Comparison of ENCODE assay signal across 9 mouse cellular contexts in the genomic region with DNA sequence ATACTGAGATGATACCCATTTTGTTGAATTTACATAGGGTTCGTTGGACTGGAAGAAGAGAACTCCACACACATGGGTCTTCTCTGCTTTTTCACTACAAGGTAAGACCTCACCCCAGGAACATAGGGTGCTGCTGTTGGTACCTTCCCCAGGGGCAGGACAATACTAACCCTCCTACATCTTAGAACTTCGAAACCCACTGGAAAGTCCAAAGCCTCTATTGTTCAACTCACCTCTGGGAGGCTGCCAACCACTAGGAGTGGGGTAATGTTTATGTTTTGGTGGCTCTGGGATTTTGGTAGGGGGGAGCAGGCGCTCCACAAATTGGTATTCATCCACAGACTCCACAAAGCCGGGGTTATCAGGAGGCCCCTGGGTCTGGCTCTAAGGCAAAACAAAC. TPM values are rescaled to one million over a fixed set of nuclear protein-coding genes. Genes with fewer than 3 reads are reported as not detected.
DNase-seq lines count a peak whose midpoint lies in the region; ATAC-seq and TF ChIP-seq lines count a peak whose summit lies in the region.
"Had no signal": no experiment of that assay in that cellular context is flagged by ENCODE, and none has a peak within 500 bp of the region (broad histone marks: within the 10 kb centered on the region; RNA-seq: fewer than 3 reads in every experiment).

No protein-coding gene starts in this region.

- H3K27ac ChIP-seq in left cerebral cortex, adult 2 months = no peak overlapping the region
- no peak overlapping the region for H3K27ac ChIP-seq in embryonic facial prominence, embryonic 14.5 days (replicated peaks; ENCODE audit: low read depth, low read length)
- no peak overlapping the region for H3K27ac ChIP-seq in hindbrain, postnatal 0 days

- peak overlapping the region; percentile 94 for H3K9ac ChIP-seq in embryonic facial prominence, embryonic 14.5 days (ENCODE audit: low read depth, low read length)
- peak overlapping the region; percentile 86; the same call in 1 of the 2 replicates for H3K9ac ChIP-seq in hindbrain, postnatal 0 days (replicated peaks; ENCODE audit: low read length)

- no peak for ATAC-seq in embryonic facial prominence, embryonic 14.5 days (ENCODE audit: low read depth)
- no peak for ATAC-seq in hindbrain, postnatal 0 days
- no peak for ATAC-seq in monocyte, adult 5-6 weeks (replicated peaks; ENCODE audit: insufficient number of reproducible peaks, low FRiP score, low TSS enrichment, poor library complexity, severe bottlenecking)

- H3K4me3 ChIP-seq in left cerebral cortex, adult 2 months = peak overlapping the region; percentile 86
- peak overlapping the region; percentile 49 for H3K4me3 ChIP-seq in embryonic facial prominence, embryonic 14.5 days (ENCODE audit: low read depth, low read length)
- H3K4me3 ChIP-seq in hindbrain, postnatal 0 days (ENCODE audit: low read length) = peak overlapping the region; percentile 88
- H3K4me3 ChIP-seq in myocyte = peak overlapping the region; percentile 96

- H3K4me1 ChIP-seq in embryonic facial prominence, embryonic 14.5 days (ENCODE audit: control insufficient read depth, insufficient read depth, low read length) = peaks cover 9% of the 10 kb centered on the region
- peaks cover 11% of the 10 kb centered on the region for H3K4me1 ChIP-seq in hindbrain, postnatal 0 days (ENCODE audit: insufficient read depth, low read length)

- H3K9me3 ChIP-seq in embryonic facial prominence, embryonic 14.5 days (ENCODE audit: control insufficient read depth, low read length) = no peaks in the 10 kb centered on the region
- H3K9me3 ChIP-seq in hindbrain, postnatal 0 days (ENCODE audit: low read length) = no peaks in the 10 kb centered on the region

- intact Hi-C loops in left cerebral cortex, adult 2 months (cut with DNase I) = loop anchor here (1.0 kb wide), 1 partner anchor 9 kb away; no protein-coding TSS in a partner anchor

- H3K27me3 ChIP-seq in embryonic facial prominence, embryonic 14.5 days (replicated peaks; ENCODE audit: control insufficient read depth, insufficient read depth, low read length) = no peaks in the 10 kb centered on the region
- H3K27me3 ChIP-seq in hindbrain, postnatal 0 days (ENCODE audit: insufficient read depth, low read length) = no peaks in the 10 kb centered on the region
- H3K27me3 ChIP-seq in myocyte (ENCODE audit: control insufficient read depth, insufficient read depth, insufficient read length) = no peaks in the 10 kb centered on the region

- peak overlapping the region; percentile 68 for H3K4me2 ChIP-seq in embryonic facial prominence, embryonic 14.5 days (ENCODE audit: low read depth, low read length)
- peak overlapping the region; percentile 86 for H3K4me2 ChIP-seq in hindbrain, postnatal 0 days (ENCODE audit: low read depth, low read length)
- peak overlapping the region; percentile 86 for H3K4me2 ChIP-seq in myocyte (ENCODE audit: low read depth)

- no peak for DNase-seq in left cerebral cortex, adult 2 months (ENCODE audit: extremely low spot score in 1 of 2, low spot score in 2 of 2)
- DNase-seq in left cerebral cortex, adult 9 months (ENCODE audit: low spot score in 2 of 2) = no peak
- no peak for DNase-seq in embryonic facial prominence, embryonic 14.5 days (ENCODE audit: low spot score)
- no peak for DNase-seq in hindbrain, postnatal 0 days (ENCODE audit: low spot score)
- no peak for DNase-seq in MN1 (ENCODE audit: low spot score)
- no peak for DNase-seq in spleen, postnatal 36 days (ENCODE audit: low spot score in 2 of 2)
- DNase-seq: kidney, adult 8-10 months had no signal

- 56% methylated on average over 4 of the region's 4 CpGs for WGBS in embryonic facial prominence, embryonic 14.5 days
- WGBS in hindbrain, postnatal 0 days = 60% methylated on average over 4 of the region's 4 CpGs

- peak overlapping the region; percentile 43 for H3ac ChIP-seq in myocyte (ENCODE audit: control insufficient read depth, insufficient read length)

- H3K36me3 ChIP-seq in embryonic facial prominence, embryonic 14.5 days (ENCODE audit: control insufficient read depth, insufficient read depth, low read length) = peaks cover 57% of the 10 kb centered on the region
- H3K36me3 ChIP-seq in hindbrain, postnatal 0 days (ENCODE audit: insufficient read depth, low read length) = peaks cover 41% of the 10 kb centered on the region
- peaks cover 27% of the 10 kb centered on the region for H3K36me3 ChIP-seq in myocyte (ENCODE audit: control insufficient read depth, insufficient read depth)

- no peak for TF ChIP-seq CTCF in left cerebral cortex, adult 2 months (IDR thresholded peaks at IDR 0.05)
- TF ChIP-seq CTCF in hindbrain, postnatal 0 days (IDR thresholded peaks at IDR 0.05; ENCODE audit: low read depth) = no peak

- peaks cover 47% of the 10 kb centered on the region for H3K79me2 ChIP-seq in myocyte (ENCODE audit: control insufficient read depth, insufficient read depth)

- no peak for TF ChIP-seq POLR2A in myocyte (IDR thresholded peaks at IDR 0.05; ENCODE audit: insufficient read length, low read depth)

TF ChIP-seq in myocyte, 11 proteins besides CTCF, POLR2A, EP300 and RAD21:
- TF ChIP-seq SRF (IDR thresholded peaks at IDR 0.05; ENCODE audit: control insufficient read depth, insufficient read length, low read depth) (no peak), CEBPB (IDR thresholded peaks at IDR 0.05; ENCODE audit: insufficient read depth, poor library complexity, severe bottlenecking) (no peak), REST (IDR thresholded peaks at IDR 0.05; ENCODE audit: insufficient read depth, insufficient read length) (no peak), MYOD1 (IDR thresholded peaks at IDR 0.05; ENCODE audit: control insufficient read depth in 1 of 3, insufficient read length in 2 of 3, low read depth in 2 of 3) (no peak), MYOG (IDR thresholded peaks at IDR 0.05; ENCODE audit: control insufficient read depth in 1 of 3, insufficient read depth in 1 of 3, insufficient read length in 2 of 3, low read depth in 2 of 3) (no peak), MAX (IDR thresholded peaks at IDR 0.05; ENCODE audit: low read depth) (no peak), POLR2AphosphoS2 (IDR thresholded peaks at IDR 0.05; ENCODE audit: insufficient read length, low read depth) (no peak), USF1 (IDR thresholded peaks at IDR 0.05; ENCODE audit: low read depth) (no peak), TCF3 (IDR thresholded peaks at IDR 0.05; ENCODE audit: insufficient read length, low read depth) (no peak), TCF12 (IDR thresholded peaks at IDR 0.05; ENCODE audit: insufficient read depth, poor library complexity, severe bottlenecking) (no peak), E2F4 (IDR thresholded peaks at IDR 0.05; ENCODE audit: insufficient read depth) (no peak)

RNA-seq across cellular contexts. Expression of gene Mrpl49, which starts 0.9 kb away (rescaled TPM):
- 10 to 100 TPM; 40.9 to 41.3 TPM for total RNA-seq in left cerebral cortex, adult 2 months (2021)
- 67.5 and 69.8 TPM in 2 replicates for polyA plus RNA-seq in embryonic facial prominence, embryonic 14.5 days (2014; fragmentation: Nextera tagmentation; extraction: Ambion mirVana)
- 34.4 and 36.2 TPM in 2 replicates for total RNA-seq in hindbrain, postnatal 0 days (2014; rRNA removed)
- 52.4 and 54.9 TPM in 2 replicates for polyA plus RNA-seq in hindbrain, postnatal 0 days (2015; fragmentation: Nextera tagmentation; extraction: Ambion mirVana)
- 43.0 TPM for polyA plus RNA-seq in myocyte (2012; fragmentation: generic; extraction: Trizol)
- total RNA-seq in monocyte, adult 5-6 weeks (2017) = 10.1 to 30.8 TPM (median 29.6 TPM) in 3 replicates

RNA-seq across cellular contexts. Expression of gene Fau, which starts 0.9 kb away (rescaled TPM):
- total RNA-seq in left cerebral cortex, adult 2 months (2021) = 100 to 1,000 TPM; 663 to 678 TPM
- polyA plus RNA-seq in embryonic facial prominence, embryonic 14.5 days (2014; fragmentation: Nextera tagmentation; extraction: Ambion mirVana) = 870 and 937 TPM in 2 replicates
- total RNA-seq in hindbrain, postnatal 0 days (2014; rRNA removed) = 558 and 787 TPM in 2 replicates
- 668 TPM in 2 replicates for polyA plus RNA-seq in hindbrain, postnatal 0 days (2015; fragmentation: Nextera tagmentation; extraction: Ambion mirVana)
- polyA plus RNA-seq in myocyte (2012; fragmentation: generic; extraction: Trizol) = 2,772 TPM
- 2,354 to 3,035 TPM (median 2,719 TPM) in 3 replicates for total RNA-seq in monocyte, adult 5-6 weeks (2017)

RNA-seq across cellular contexts. Expression of gene Znhit2, which starts 4.3 kb away (rescaled TPM):
- 10 to 100 TPM; 33.9 to 39.1 TPM for total RNA-seq in left cerebral cortex, adult 2 months (2021)
- polyA plus RNA-seq in embryonic facial prominence, embryonic 14.5 days (2014; fragmentation: Nextera tagmentation; extraction: Ambion mirVana) = 33.1 and 33.6 TPM in 2 replicates
- total RNA-seq in hindbrain, postnatal 0 days (2014; rRNA removed) = 76.0 and 97.3 TPM in 2 replicates
- 43.2 and 46.3 TPM in 2 replicates for polyA plus RNA-seq in hindbrain, postnatal 0 days (2015; fragmentation: Nextera tagmentation; extraction: Ambion mirVana)
- 44.3 TPM for polyA plus RNA-seq in myocyte (2012; fragmentation: generic; extraction: Trizol)
- total RNA-seq in monocyte, adult 5-6 weeks (2017) = 4.8 to 9.3 TPM (median 8.4 TPM) in 3 replicates

RNA-seq across cellular contexts. Expression of gene Syvn1, which starts 10.3 kb away (rescaled TPM):
- 10 to 100 TPM; 45.7 to 45.8 TPM for total RNA-seq in left cerebral cortex, adult 2 months (2021)
- 32.1 and 34.9 TPM in 2 replicates for polyA plus RNA-seq in embryonic facial prominence, embryonic 14.5 days (2014; fragmentation: Nextera tagmentation; extraction: Ambion mirVana)
- total RNA-seq in hindbrain, postnatal 0 days (2014; rRNA removed) = 27.6 and 34.1 TPM in 2 replicates
- 26.8 and 29.8 TPM in 2 replicates for polyA plus RNA-seq in hindbrain, postnatal 0 days (2015; fragmentation: Nextera tagmentation; extraction: Ambion mirVana)
- polyA plus RNA-seq in myocyte (2012; fragmentation: generic; extraction: Trizol) = 24.3 TPM
- total RNA-seq in monocyte, adult 5-6 weeks (2017) = 7.7 to 16.8 TPM (median 11.2 TPM) in 3 replicates

RNA-seq across cellular contexts. Expression of gene Tm7sf2, which starts 11.5 kb away (rescaled TPM):
- total RNA-seq in left cerebral cortex, adult 2 months (2021) = 10 to 100 TPM; 26.9 to 30.4 TPM
- 19.5 and 21.7 TPM in 2 replicates for polyA plus RNA-seq in embryonic facial prominence, embryonic 14.5 days (2014; fragmentation: Nextera tagmentation; extraction: Ambion mirVana)
- 122 and 123 TPM in 2 replicates for total RNA-seq in hindbrain, postnatal 0 days (2014; rRNA removed)
- polyA plus RNA-seq in hindbrain, postnatal 0 days (2015; fragmentation: Nextera tagmentation; extraction: Ambion mirVana) = 57.7 and 64.2 TPM in 2 replicates
- 37.1 TPM for polyA plus RNA-seq in myocyte (2012; fragmentation: generic; extraction: Trizol)
- total RNA-seq in monocyte, adult 5-6 weeks (2017) = 5.5 to 18.5 TPM (median 8.9 TPM) in 3 replicates
